In genomic region chr15:80560646-80561580, GRCm38 (mm10) we compare ENCODE assay signal across 14 mouse cellular contexts. TPM values are rescaled to one million over a fixed set of nuclear protein-coding genes. Genes with fewer than 3 reads are reported as not detected.
DNase-seq lines count a peak whose midpoint lies in the region; ATAC-seq and TF ChIP-seq lines count a peak whose summit lies in the region.
"Had no signal": no experiment of that assay in that cellular context is flagged by ENCODE, and none has a peak within 500 bp of the region (broad histone marks: within the 10 kb centered on the region; RNA-seq: fewer than 3 reads in every experiment).

No protein-coding gene starts in this region.

- peaks cover 11% of the 10 kb centered on the region for H3K27me3 ChIP-seq in heart, embryonic 10.5 days (ENCODE audit: insufficient read depth, poor library complexity, severe bottlenecking)
- H3K27me3 ChIP-seq in heart, adult 2 months (ENCODE audit: control insufficient read depth, insufficient read depth, low read length) = no peaks in the 10 kb centered on the region; the same call in 1 of the 2 replicates
- no peaks in the 10 kb centered on the region for H3K27me3 ChIP-seq in forebrain, embryonic 14.5 days (replicated peaks; ENCODE audit: control insufficient read depth, insufficient read depth, low read length)
- no peaks in the 10 kb centered on the region for H3K27me3 ChIP-seq in midbrain, embryonic 14.5 days (ENCODE audit: control insufficient read depth, insufficient read depth, low read length)
- H3K27me3 ChIP-seq: midbrain, embryonic 12.5 days had no signal

- no peaks in the 10 kb centered on the region; the same call in 1 of the 2 replicates for H3K79me2 ChIP-seq in heart, adult 2 months (replicated peaks; ENCODE audit: control insufficient read depth, insufficient read depth, low read length)

- H3K9me3 ChIP-seq in heart, embryonic 10.5 days = no peaks in the 10 kb centered on the region
- no peaks in the 10 kb centered on the region for H3K9me3 ChIP-seq in forebrain, embryonic 14.5 days (replicated peaks; ENCODE audit: control insufficient read depth, low read length)
- no peaks in the 10 kb centered on the region for H3K9me3 ChIP-seq in midbrain, embryonic 14.5 days (ENCODE audit: control insufficient read depth, low read length)
- H3K9me3 ChIP-seq: forebrain, embryonic 10.5 days; midbrain, embryonic 12.5 days had no signal

- TF ChIP-seq EP300 in heart, adult 2 months (IDR thresholded peaks at IDR 0.05; ENCODE audit: insufficient read depth, low read depth, low read length) = no peak

- H3K27ac ChIP-seq in heart, embryonic 10.5 days = no peak overlapping the region
- no peak overlapping the region for H3K27ac ChIP-seq in heart, adult 2 months
- no peak overlapping the region for H3K27ac ChIP-seq in forebrain, embryonic 14.5 days (ENCODE audit: low read depth, low read length)
- H3K27ac ChIP-seq in midbrain, embryonic 14.5 days (replicated peaks; ENCODE audit: low read depth, low read length) = no peak overlapping the region
- H3K27ac ChIP-seq: forebrain, embryonic 10.5 days; midbrain, embryonic 12.5 days had no signal

- TF ChIP-seq CTCF in heart, adult 2 months (IDR thresholded peaks at IDR 0.05) = no peak

- peak; percentile 16 for DNase-seq in heart, embryonic 10.5 days (ENCODE audit: low spot score)
- DNase-seq in heart, adult 2 months = no peak
- peak; percentile 58 for DNase-seq in A20 (ENCODE audit: low read depth, low spot score)
- DNase-seq in adrenal gland, postnatal 10 days = peak; percentile 22
- DNase-seq in gastrocnemius, postnatal 36 days = no peak
- DNase-seq in forebrain, embryonic 14.5 days (ENCODE audit: low spot score) = no peak
- no peak for DNase-seq in midbrain, embryonic 14.5 days
- DNase-seq: kidney, adult 8-10 months; liver had no signal

- H3K36me3 ChIP-seq in heart, embryonic 10.5 days = no peaks in the 10 kb centered on the region
- H3K36me3 ChIP-seq in heart, adult 2 months (ENCODE audit: control insufficient read depth, insufficient read depth, low read length) = no peaks in the 10 kb centered on the region
- no peaks in the 10 kb centered on the region for H3K36me3 ChIP-seq in forebrain, embryonic 14.5 days (ENCODE audit: control insufficient read depth, insufficient read depth, low read length)
- H3K36me3 ChIP-seq in midbrain, embryonic 14.5 days (ENCODE audit: control insufficient read depth, insufficient read depth, low read length) = no peaks in the 10 kb centered on the region
- H3K36me3 ChIP-seq: forebrain, embryonic 10.5 days; midbrain, embryonic 12.5 days had no signal

- peak; percentile 19 for ATAC-seq in inflammation-experienced regulatory T-cells, adult 6 months
- no peak for ATAC-seq in forebrain, embryonic 14.5 days
- no peak for ATAC-seq in midbrain, embryonic 14.5 days (ENCODE audit: low FRiP score, low TSS enrichment)

- TF ChIP-seq POLR2A in heart, adult 2 months (IDR thresholded peaks at IDR 0.05; ENCODE audit: insufficient read depth, low read depth, low read length) = no peak

- H3K4me2 ChIP-seq in forebrain, embryonic 14.5 days (ENCODE audit: low read length) = no peak overlapping the region
- H3K4me2 ChIP-seq in midbrain, embryonic 14.5 days (ENCODE audit: low read length) = no peak overlapping the region
- H3K4me2 ChIP-seq: midbrain, embryonic 12.5 days had no signal

- WGBS in heart, embryonic 10.5 days = 55% methylated on average over 15 of the region's 15 CpGs
- 45% methylated on average over 15 of the region's 15 CpGs for WGBS in heart, adult 2 months
- 60% methylated on average over 15 of the region's 15 CpGs for WGBS in forebrain, embryonic 14.5 days
- 58% methylated on average over 15 of the region's 15 CpGs for WGBS in midbrain, embryonic 14.5 days

- H3K4me1 ChIP-seq in heart, embryonic 10.5 days = peaks cover 8% of the 10 kb centered on the region
- no peaks in the 10 kb centered on the region; the same call in 1 of the 2 replicates for H3K4me1 ChIP-seq in heart, adult 2 months (ENCODE audit: control insufficient read depth, insufficient read depth, low read length)
- H3K4me1 ChIP-seq in forebrain, embryonic 14.5 days (ENCODE audit: control insufficient read depth, insufficient read depth, low read length) = no peaks in the 10 kb centered on the region
- H3K4me1 ChIP-seq in midbrain, embryonic 14.5 days (ENCODE audit: control insufficient read depth, insufficient read depth, low read length) = no peaks in the 10 kb centered on the region
- H3K4me1 ChIP-seq: midbrain, embryonic 12.5 days had no signal

- no peak overlapping the region for H3K4me3 ChIP-seq in heart, embryonic 10.5 days
- H3K4me3 ChIP-seq in heart, adult 2 months = no peak overlapping the region
- H3K4me3 ChIP-seq in forebrain, embryonic 14.5 days (ENCODE audit: low read depth, low read length) = no peak overlapping the region
- no peak overlapping the region for H3K4me3 ChIP-seq in midbrain, embryonic 14.5 days (replicated peaks; ENCODE audit: low read depth, low read length)
- H3K4me3 ChIP-seq: forebrain, embryonic 10.5 days; midbrain, embryonic 12.5 days had no signal

- no peak overlapping the region for H3K9ac ChIP-seq in heart, adult 2 months (ENCODE audit: low read depth, low read length)
- H3K9ac ChIP-seq in forebrain, embryonic 14.5 days (ENCODE audit: low read length) = no peak overlapping the region
- H3K9ac ChIP-seq in midbrain, embryonic 14.5 days (replicated peaks; ENCODE audit: low read length) = no peak overlapping the region
- H3K9ac ChIP-seq: midbrain, embryonic 12.5 days had no signal

- intact Hi-C loops in heart, adult 2 months (cut with DNase I) = no loop called here
- intact Hi-C loops in gastrocnemius, postnatal 36 days (cut with DNase I) = no loop called here

RNA-seq across cellular contexts. Expression of gene Enthd1, which starts 4.0 kb away (rescaled TPM):
- polyA plus RNA-seq in heart, embryonic 10.5 days (2016; fragmentation: Nextera tagmentation; extraction: Ambion mirVana) = not detected in 2 replicates
- total RNA-seq in heart, adult 2 months (2021) = not detected
- polyA plus RNA-seq in heart, adult 2 months (2012; rRNA removed) = not detected in 2 replicates
- total RNA-seq in adrenal gland, postnatal 10 days (2021) = not detected
- under 1 TPM in 2 of 3 experiments, not detected in 1; 0.23 to 0.50 TPM for polyA plus RNA-seq in inflammation-experienced regulatory T-cells, adult 6 months (2017; shearing (Covaris generic))
- not detected for total RNA-seq in gastrocnemius, postnatal 36 days (2021)
- polyA plus RNA-seq in forebrain, embryonic 14.5 days (2014; fragmentation: Nextera tagmentation; extraction: Ambion mirVana) = not detected in 2 replicates
- not detected in 2 replicates for polyA plus RNA-seq in midbrain, embryonic 14.5 days (2014; fragmentation: Nextera tagmentation; extraction: Ambion mirVana)
- polyA plus RNA-seq: forebrain, embryonic 10.5 days; heart, embryonic 16.5 days; midbrain, embryonic 12.5 days; small intestine, adult 2 months had no signal

RNA-seq across cellular contexts. Expression of gene Grap2, which starts 11.5 kb away (rescaled TPM):
- polyA plus RNA-seq in heart, embryonic 10.5 days (2016; fragmentation: Nextera tagmentation; extraction: Ambion mirVana) = 4.9 and 5.0 TPM in 2 replicates
- 1 to 10 TPM in 1 of 2 experiments, under 1 TPM in 1; 0.47 to 1.6 TPM for total RNA-seq in heart, adult 2 months (2021)
- polyA plus RNA-seq in heart, adult 2 months (2012; rRNA removed) = 0.64 and 1.3 TPM in 2 replicates
- 1 to 10 TPM; 2.9 to 5.1 TPM for total RNA-seq in adrenal gland, postnatal 10 days (2021)
- polyA plus RNA-seq in inflammation-experienced regulatory T-cells, adult 6 months (2017; shearing (Covaris generic)) = 10 to 100 TPM; 27.9 to 51.6 (median 43.6) TPM
- 1 to 10 TPM in 1 of 2 experiments, under 1 TPM in 1; 0.07 to 1.4 TPM for total RNA-seq in gastrocnemius, postnatal 36 days (2021)
- 0.24 and 0.32 TPM in 2 replicates for polyA plus RNA-seq in forebrain, embryonic 14.5 days (2014; fragmentation: Nextera tagmentation; extraction: Ambion mirVana)
- 0.66 and 0.90 TPM in 2 replicates for polyA plus RNA-seq in midbrain, embryonic 14.5 days (2014; fragmentation: Nextera tagmentation; extraction: Ambion mirVana)

Comparison
In these comparisons a context has a peak if more than half of its experiments do, and no peak if none do; other contexts are left out.
1. DNase-seq: peak in heart, embryonic 10.5 days (single experiment), A20 (single experiment) and adrenal gland, postnatal 10 days (single experiment); none in heart, adult 2 months (0 of 2), gastrocnemius, postnatal 36 days (0 of 2), forebrain, embryonic 14.5 days (single experiment) and midbrain, embryonic 14.5 days (single experiment).